Mouse (Mus musculus) ES-E14 (cell line): ENCODE measurements at regions not wholly inside any gene's neighbourhood (a gene's known extent, or its start where the extent isn't known, plus 50 kb on each side); places are given as distances from the start of the nearest gene placed in this dataset.

Experiments
- CHD2 ChIP-seq: IDR thresholded peaks from 2 replicates; pipeline ENCODE4 v1.6.1; 2014; ENCODE audit warnings: mild to moderate bottlenecking, low read depth, low read length, inconsistent platforms
- HCFC1 ChIP-seq: IDR thresholded peaks from 2 replicates; pipeline ENCODE4 v1.6.1; 2012; ENCODE audit warnings: low read length, inconsistent platforms, borderline replicate concordance; ENCODE audit not compliant: insufficient read depth
- MAFK ChIP-seq: IDR thresholded peaks from 2 replicates; pipeline ENCODE4 v1.6.1; 2014; ENCODE audit warnings: mild to moderate bottlenecking, low read depth, low read length, inconsistent platforms; ENCODE audit not compliant: insufficient read depth
- ZC3H11A ChIP-seq: IDR thresholded peaks from 2 replicates; pipeline ENCODE4 v1.6.1; 2012; ENCODE audit warnings: low read depth, mild to moderate bottlenecking, inconsistent platforms, low read length, borderline replicate concordance

GRCm38 (mm10) chr3:130905101-130905500 lies 174.9 kb upstream of the Rpl34 start:
- TF ChIP-seq ZC3H11A, result no peak
- no peak for TF ChIP-seq MAFK
- no peak for TF ChIP-seq CHD2
- TF ChIP-seq HCFC1, result no peak
